Mouse (Mus musculus): Measurements from ENCODE around the gene Tmem138. TPM values are rescaled to one million over a fixed set of nuclear protein-coding genes. Genes with fewer than 3 reads are reported as not detected.
A peak's percentile ranks its signal among the peaks of the same experiment; 100 is the strongest.

The Tmem138 gene
- polyA plus RNA-seq, 1 experiment, result 8.4 TPM

GRCm38 (mm10) chr19:10555624-10556510 lies 21.3 kb downstream of the Tmem138 start, which contains the start of gene Tmem216:
Tmem216 (minus strand) TSS chr19:10556238.
- peaks cover 7% of the 10 kb centered on the region for H3K4me1 ChIP-seq (ENCODE audit: control insufficient read depth, insufficient read depth, low read length)
- peak within 1 kb of the TSS; percentile 78 for H3K4me3 ChIP-seq (ENCODE audit: insufficient read depth, low read length)
- H3K27ac ChIP-seq (ENCODE audit: insufficient read depth, low read depth, low read length), result no peak within 1 kb of the TSS
- TF ChIP-seq POLR2A (IDR thresholded peaks at IDR 0.05; ENCODE audit: borderline replicate concordance, low read depth, low read length) (no peak), CTCF (IDR thresholded peaks at IDR 0.05; ENCODE audit: low read depth, low read length) (no peak)

DNA sequence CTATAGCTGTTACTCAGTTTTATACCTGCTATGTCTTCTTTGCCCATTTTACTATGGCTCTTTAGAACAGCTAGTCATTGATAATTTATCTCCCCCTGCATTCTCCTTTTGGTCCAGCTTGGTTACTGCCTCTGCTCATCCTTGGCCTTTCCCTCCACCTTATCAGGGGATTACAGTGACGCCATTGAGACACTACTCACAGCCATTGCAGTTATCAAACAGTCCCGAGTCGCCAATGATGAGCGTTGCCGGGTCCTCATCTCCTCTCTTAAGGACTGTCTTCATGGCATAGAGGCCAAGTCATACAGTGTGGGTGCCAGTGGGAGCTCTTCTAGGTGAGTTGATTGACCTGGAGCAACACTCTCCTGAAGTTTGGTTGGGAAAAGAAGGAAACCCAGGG lies 37.7 kb downstream of the Tmem138 start:
- no peak for TF ChIP-seq CTCF (IDR thresholded peaks at IDR 0.05; ENCODE audit: low read depth, low read length)
- TF ChIP-seq POLR2A (IDR thresholded peaks at IDR 0.05; ENCODE audit: borderline replicate concordance, low read depth, low read length), result no peak
- H3K27ac ChIP-seq (ENCODE audit: insufficient read depth, low read depth, low read length), result no peak overlapping the region

DNA sequence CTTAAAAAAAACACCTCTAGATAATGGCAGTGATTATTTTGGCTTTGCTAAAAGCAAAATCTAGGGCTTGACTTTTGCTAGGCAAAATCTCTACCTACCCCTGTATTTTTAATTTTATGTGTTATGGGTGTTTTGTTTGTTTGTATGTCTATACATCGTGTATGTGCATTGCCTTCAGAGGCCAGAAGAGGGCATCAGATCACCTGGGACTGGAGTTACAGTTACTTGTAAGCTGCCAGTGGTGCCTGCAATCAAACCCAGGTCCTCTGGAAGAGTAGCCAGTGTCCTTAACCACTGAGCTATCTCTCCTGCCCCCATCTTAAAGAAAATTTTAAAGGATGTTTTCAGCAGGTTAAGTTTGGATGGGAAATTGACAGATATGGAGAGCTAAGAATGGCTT lies 47.1 kb downstream of the Tmem138 start:
- Histone ChIP-seq H3K4me3 (ENCODE audit: insufficient read depth, low read length) (no peak overlapping the region), H3K4me1 (ENCODE audit: control insufficient read depth, insufficient read depth, low read length) (peaks cover 10% of the 10 kb centered on the region), H3K27ac (ENCODE audit: insufficient read depth, low read depth, low read length) (no peak overlapping the region)
- TF ChIP-seq POLR2A (IDR thresholded peaks at IDR 0.05; ENCODE audit: borderline replicate concordance, low read depth, low read length), result no peak
- TF ChIP-seq CTCF (IDR thresholded peaks at IDR 0.05; ENCODE audit: low read depth, low read length), result no peak

More for the DNA sequence above, 37.7 kb downstream of the Tmem138 start:
- Histone ChIP-seq H3K4me3 (ENCODE audit: insufficient read depth, low read length) (no peak overlapping the region), H3K4me1 (ENCODE audit: control insufficient read depth, insufficient read depth, low read length) (no peaks in the 10 kb centered on the region)

DNA sequence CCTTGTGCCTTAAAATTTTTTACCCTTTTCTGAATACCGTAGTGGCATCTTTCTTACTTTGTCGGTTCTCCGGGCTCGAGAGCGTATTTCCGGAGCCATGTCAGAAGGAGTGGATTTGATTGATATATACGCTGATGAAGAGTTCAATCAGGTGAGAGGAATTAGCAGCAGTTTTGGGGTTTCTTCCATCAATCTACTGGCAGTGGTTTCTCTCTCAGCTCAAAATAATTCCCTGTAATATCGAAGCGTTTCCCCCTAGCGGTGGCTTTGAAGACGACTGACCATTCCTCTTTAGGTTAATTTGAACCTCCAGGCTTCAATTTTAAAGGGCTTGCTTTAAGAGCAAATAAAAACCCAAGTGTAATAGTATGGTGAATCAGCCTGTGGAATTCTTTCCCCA lies 51.3 kb downstream of the Tmem138 start, which contains the start of gene Sdhaf2:
Gene Sdhaf2 (minus strand): TSS at position 233 of the 400 bp plus-strand sequence.
- Histone ChIP-seq H3K4me3 (ENCODE audit: insufficient read depth, low read length) (peak within 1 kb of the TSS; percentile 65), H3K27ac (ENCODE audit: insufficient read depth, low read depth, low read length) (peak within 1 kb of the TSS; percentile 86), H3K4me1 (ENCODE audit: control insufficient read depth, insufficient read depth, low read length) (peaks cover 24% of the 10 kb centered on the region)
- TF ChIP-seq POLR2A (IDR thresholded peaks at IDR 0.05; ENCODE audit: borderline replicate concordance, low read depth, low read length), result no peak
- TF ChIP-seq CTCF (IDR thresholded peaks at IDR 0.05; ENCODE audit: low read depth, low read length), result no peak

GRCm38 (mm10) chr19:10525106-10525901 lies 51.9 kb downstream of the Tmem138 start, which contains the start of gene Cpsf7:
Cpsf7 (plus strand) TSS chr19:10525266.
- peaks cover 24% of the 10 kb centered on the region for H3K4me1 ChIP-seq (ENCODE audit: control insufficient read depth, insufficient read depth, low read length)
- H3K4me3 ChIP-seq (ENCODE audit: insufficient read depth, low read length), result peak within 1 kb of the TSS; percentile 65
- TF ChIP-seq CTCF (IDR thresholded peaks at IDR 0.05; ENCODE audit: low read depth, low read length) (no peak), POLR2A (IDR thresholded peaks at IDR 0.05; ENCODE audit: borderline replicate concordance, low read depth, low read length) (no peak)
- H3K27ac ChIP-seq (ENCODE audit: insufficient read depth, low read depth, low read length), result peak within 1 kb of the TSS; percentile 86

GRCm38 (mm10) chr19:10524784-10525105 lies 52.4 kb downstream of the Tmem138 start:
- TF ChIP-seq POLR2A (IDR thresholded peaks at IDR 0.05; ENCODE audit: borderline replicate concordance, low read depth, low read length), result no peak
- TF ChIP-seq CTCF (IDR thresholded peaks at IDR 0.05; ENCODE audit: low read depth, low read length), result no peak
- Histone ChIP-seq H3K4me3 (ENCODE audit: insufficient read depth, low read length) (peak overlapping the region; percentile 65), H3K4me1 (ENCODE audit: control insufficient read depth, insufficient read depth, low read length) (peaks cover 24% of the 10 kb centered on the region), H3K27ac (ENCODE audit: insufficient read depth, low read depth, low read length) (peak overlapping the region; percentile 45)

DNA sequence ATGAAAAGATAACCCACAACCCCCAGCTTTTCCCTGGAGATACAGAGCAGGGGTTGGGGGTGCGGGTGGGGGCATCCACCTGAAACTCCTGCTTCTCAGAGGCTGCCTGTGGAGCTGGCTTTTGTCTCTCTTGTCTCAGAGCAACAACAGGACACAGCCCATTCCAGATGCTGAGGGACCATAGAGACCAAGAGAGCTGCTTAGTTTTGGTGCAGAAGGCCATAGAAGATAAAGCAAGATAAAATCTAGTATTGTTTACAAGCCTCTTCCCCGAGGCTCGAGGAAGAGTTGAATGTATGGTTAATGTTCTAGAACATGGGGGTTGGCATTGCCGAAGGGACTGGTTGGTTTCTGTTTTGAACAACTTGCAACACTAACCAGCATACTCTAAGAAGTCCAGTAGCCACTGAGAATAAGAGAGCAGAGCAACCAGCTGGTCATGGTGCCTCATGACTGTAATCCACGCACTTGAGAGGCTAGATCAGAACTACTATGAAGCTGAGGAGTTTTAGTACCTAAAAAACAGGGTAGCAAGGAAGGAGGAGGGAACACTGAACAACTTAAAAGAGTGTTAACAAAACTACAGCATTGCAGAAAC lies 53.6 kb downstream of the Tmem138 start:
- no peak for TF ChIP-seq CTCF (IDR thresholded peaks at IDR 0.05; ENCODE audit: low read depth, low read length)
- no peak for TF ChIP-seq POLR2A (IDR thresholded peaks at IDR 0.05; ENCODE audit: borderline replicate concordance, low read depth, low read length)
- Histone ChIP-seq H3K4me3 (ENCODE audit: insufficient read depth, low read length) (peak overlapping the region; percentile 36), H3K4me1 (ENCODE audit: control insufficient read depth, insufficient read depth, low read length) (peaks cover 24% of the 10 kb centered on the region), H3K27ac (ENCODE audit: insufficient read depth, low read depth, low read length) (no peak overlapping the region)

GRCm38 (mm10) chr19:10521926-10522325 lies 55.2 kb downstream of the Tmem138 start:
- H3K4me3 ChIP-seq (ENCODE audit: insufficient read depth, low read length), result no peak overlapping the region
- no peak overlapping the region for H3K27ac ChIP-seq (ENCODE audit: insufficient read depth, low read depth, low read length)
- peaks cover 20% of the 10 kb centered on the region for H3K4me1 ChIP-seq (ENCODE audit: control insufficient read depth, insufficient read depth, low read length)
- TF ChIP-seq POLR2A (IDR thresholded peaks at IDR 0.05; ENCODE audit: borderline replicate concordance, low read depth, low read length) (no peak), CTCF (IDR thresholded peaks at IDR 0.05; ENCODE audit: low read depth, low read length) (no peak)

Other genes with a start within 250 kb of the Tmem138 start
- gene Syt7, start 188.3 kb downstream of the Tmem138 start, polyA plus RNA-seq (2012; ENCODE audit: insufficient read depth, insufficient read length, missing spikeins), result not detected in 2 replicates
- not detected in 2 replicates for gene Lrrc10b, start 119.9 kb downstream of the Tmem138 start, polyA plus RNA-seq (2012; ENCODE audit: insufficient read depth, insufficient read length, missing spikeins)
- gene Ppp1r32, start 94.4 kb downstream of the Tmem138 start, polyA plus RNA-seq (2012; ENCODE audit: insufficient read depth, insufficient read length, missing spikeins), result 0.54 TPM in 1 of 2 replicates, not detected in the other
- 62.0 and 62.8 TPM in 2 replicates for gene Cpsf7, start 52.1 kb downstream of the Tmem138 start, polyA plus RNA-seq (2012; ENCODE audit: insufficient read depth, insufficient read length, missing spikeins)
- 47.0 and 51.9 TPM in 2 replicates for gene Sdhaf2, start 51.2 kb downstream of the Tmem138 start, polyA plus RNA-seq (2012; ENCODE audit: insufficient read depth, insufficient read length, missing spikeins)
- 6.6 and 7.8 TPM in 2 replicates for gene Tmem216, start 21.1 kb downstream of the Tmem138 start, polyA plus RNA-seq (2012; ENCODE audit: insufficient read depth, insufficient read length, missing spikeins)
- 30.1 and 34.2 TPM in 2 replicates for gene Cyb561a3, start 190 bp downstream of the Tmem138 start, polyA plus RNA-seq (2012; ENCODE audit: insufficient read depth, insufficient read length, missing spikeins)
- 85.9 and 103 TPM in 2 replicates for gene Ddb1, start 28.0 kb upstream of the Tmem138 start, polyA plus RNA-seq (2012; ENCODE audit: insufficient read depth, insufficient read length, missing spikeins)
- 4.9 and 7.1 TPM in 2 replicates for gene Tkfc, start 28.3 kb upstream of the Tmem138 start, polyA plus RNA-seq (2012; ENCODE audit: insufficient read depth, insufficient read length, missing spikeins)
- not detected in 2 replicates for gene Vwce, start 56.9 kb upstream of the Tmem138 start, polyA plus RNA-seq (2012; ENCODE audit: insufficient read depth, insufficient read length, missing spikeins)
- gene Pga5, start 100.7 kb upstream of the Tmem138 start, polyA plus RNA-seq (2012; ENCODE audit: insufficient read depth, insufficient read length, missing spikeins), result not detected in 2 replicates
- 39.9 and 41.7 TPM in 2 replicates for gene Vps37c, start 111.4 kb upstream of the Tmem138 start, polyA plus RNA-seq (2012; ENCODE audit: insufficient read depth, insufficient read length, missing spikeins)
- not detected in 2 replicates for gene Cd5, start 161.6 kb upstream of the Tmem138 start, polyA plus RNA-seq (2012; ENCODE audit: insufficient read depth, insufficient read length, missing spikeins)

All from bone marrow macrophage, adult 2 months (primary cell).